Mouse (Mus musculus) heart, embryonic 10.5 days (tissue): ENCODE data around the gene Olfr1080. TPM values are rescaled to one million over a fixed set of nuclear protein-coding genes. Genes with fewer than 3 reads are reported as not detected.
"Not testable (repeated sequence)": the region's sequence is repeated elsewhere in the genome, so short reads cannot be mapped to it uniquely, and the experiment has no call there.

Experiments
- DNase-seq: peaks from one replicate; pipeline ENCODE4 v3.0.0-alpha.2; 2017; ENCODE audit warnings: low spot score
- H3K27ac ChIP-seq: fragments of 300-500 bp; sonication (generic); 2 replicates; pipeline ENCODE4 v1.5.1; 2016; ENCODE audit warnings: mild to moderate bottlenecking
- H3K27me3 ChIP-seq: fragments of 300-500 bp; sonication (generic); 2 replicates; pipeline ENCODE4 v1.6.1; 2016; ENCODE audit warnings: mild to moderate bottlenecking; ENCODE audit not compliant: poor library complexity, insufficient read depth, severe bottlenecking
- H3K36me3 ChIP-seq: fragments of 300-500 bp; sonication (generic); 2 replicates; pipeline ENCODE4 v1.6.1; 2016; ENCODE audit warnings: mild to moderate bottlenecking, moderate library complexity
- H3K4me1 ChIP-seq: fragments of 300-500 bp; sonication (generic); 2 replicates; pipeline ENCODE4 v1.6.1; 2016; ENCODE audit warnings: mild to moderate bottlenecking
- H3K4me3 ChIP-seq: fragments of 300-500 bp; sonication (generic); 2 replicates; pipeline ENCODE4 v1.5.1; 2016; ENCODE audit warnings: mild to moderate bottlenecking, moderate library complexity
- H3K9me3 ChIP-seq: fragments of 300-500 bp; sonication (generic); 2 replicates; pipeline ENCODE4 v1.6.1; 2016; ENCODE audit warnings: mild to moderate bottlenecking, moderate library complexity
- WGBS: fragments of 180-500 bp; shearing (Covaris S2); methylation state at CpG from one replicate; pipeline ENCODE4 v1.1.7; 2016; 5-methylcytosine and 5-hydroxymethylcytosine counted together
- polyA plus RNA-seq: library from polyadenylated mRNA; unstranded; fragments of >200 nt; fragmentation: Nextera tagmentation; extraction: Ambion mirVana; gene quantifications from 2 replicates; pipeline ENCODE4 v1.2.1, GENCODE M21; 2016

The Olfr1080 gene
- not detected in 2 replicates for polyA plus RNA-seq

DNA sequence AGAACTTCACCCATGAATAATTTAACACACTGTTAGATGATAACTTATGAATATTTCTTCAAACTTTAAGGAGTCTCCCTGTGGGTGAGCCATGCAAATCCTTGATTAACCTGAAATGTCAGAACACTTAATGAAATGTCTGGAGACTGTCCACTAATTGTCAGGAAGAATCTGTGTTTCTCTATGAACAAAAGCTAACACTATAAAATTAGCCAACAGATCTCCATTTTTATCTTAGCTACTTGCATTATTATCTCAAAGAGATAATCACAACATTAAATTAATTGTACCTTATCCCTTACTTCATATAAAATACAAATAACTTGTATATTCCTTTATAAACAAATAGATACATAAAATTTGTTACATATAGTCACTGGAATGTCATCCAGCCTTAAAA lies at the start of gene Olfr1080:
TSS of gene Olfr1080 (minus strand) at position 101 of the 400 bp plus-strand sequence.
- not testable (repeated sequence) for H3K27me3 ChIP-seq, H3K27ac ChIP-seq, H3K9me3 ChIP-seq, H3K4me3 ChIP-seq, DNase-seq, H3K36me3 ChIP-seq, H3K4me1 ChIP-seq

GRCm38 (mm10) chr2:86598866-86599265 lies 40.8 kb upstream of the Olfr1080 start, which contains the start of gene Olfr1082:
Gene Olfr1082, minus strand, starts transcription at chr2:86598966.
- not testable (repeated sequence) for H3K9me3 ChIP-seq, H3K27me3 ChIP-seq, H3K4me3 ChIP-seq, DNase-seq, H3K27ac ChIP-seq, H3K36me3 ChIP-seq, H3K4me1 ChIP-seq
- 46% methylated on average over 1 of the region's 1 CpGs for WGBS

DNA sequence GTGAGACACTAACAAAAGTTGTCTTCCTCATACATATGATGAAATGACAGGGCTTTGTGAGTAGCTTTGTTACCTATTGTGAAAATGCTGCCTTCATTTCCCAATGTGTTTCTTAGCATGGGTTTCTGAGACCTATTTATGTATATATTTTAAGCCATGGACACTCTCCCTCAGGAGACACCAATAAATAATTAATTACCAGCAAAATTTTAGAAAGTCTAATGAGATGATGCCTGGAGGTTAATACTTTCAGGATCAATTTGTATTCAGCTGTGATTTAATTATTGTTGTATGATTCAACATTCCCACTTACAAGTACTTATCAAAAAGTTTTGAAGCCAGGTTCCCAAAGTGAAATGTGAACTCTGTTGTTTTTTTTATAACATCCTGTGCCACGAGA lies 15.7 kb downstream of the Olfr1080 start, which contains the start of gene Olfr1079:
TSS of gene Olfr1079 (minus strand) at position 101 of the 400 bp plus-strand sequence.
- Histone ChIP-seq H3K9me3 (no peaks in the 10 kb centered on the region), H3K4me1 (no peaks in the 10 kb centered on the region), H3K36me3 (no peaks in the 10 kb centered on the region), H3K4me3 (no peak within 1 kb of the TSS), H3K27ac (no peak within 1 kb of the TSS), H3K27me3 (no peaks in the 10 kb centered on the region)
- DNase-seq = no peak
- WGBS = 67% methylated on average over 1 of the region's 1 CpGs

DNA sequence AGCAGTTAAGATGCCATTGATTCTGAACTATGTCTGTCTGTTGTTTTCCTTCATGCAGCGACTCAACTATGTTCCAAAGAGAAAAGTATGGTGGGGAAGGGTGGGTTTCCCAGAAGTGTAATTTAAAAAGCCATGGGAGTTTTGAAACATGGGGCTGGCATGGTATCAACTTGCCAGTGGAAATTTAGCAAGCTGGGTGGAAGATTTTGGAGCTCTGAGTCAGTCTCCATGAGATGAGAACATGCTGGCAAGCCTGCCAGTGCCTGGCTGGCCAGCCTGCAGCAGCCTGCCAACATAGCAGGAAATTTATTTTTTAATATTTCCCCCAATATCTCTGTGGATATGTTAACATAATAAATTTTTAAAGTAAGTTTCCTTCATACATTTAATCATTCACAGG lies 27.0 kb downstream of the Olfr1080 start:
- Histone ChIP-seq H3K9me3 (no peaks in the 10 kb centered on the region), H3K4me1 (no peaks in the 10 kb centered on the region), H3K4me3 (no peak overlapping the region), H3K36me3 (no peaks in the 10 kb centered on the region), H3K27me3 (no peaks in the 10 kb centered on the region), H3K27ac (no peak overlapping the region)
- DNase-seq = no peak
- WGBS = 71% methylated on average over 1 of the region's 1 CpGs

DNA sequence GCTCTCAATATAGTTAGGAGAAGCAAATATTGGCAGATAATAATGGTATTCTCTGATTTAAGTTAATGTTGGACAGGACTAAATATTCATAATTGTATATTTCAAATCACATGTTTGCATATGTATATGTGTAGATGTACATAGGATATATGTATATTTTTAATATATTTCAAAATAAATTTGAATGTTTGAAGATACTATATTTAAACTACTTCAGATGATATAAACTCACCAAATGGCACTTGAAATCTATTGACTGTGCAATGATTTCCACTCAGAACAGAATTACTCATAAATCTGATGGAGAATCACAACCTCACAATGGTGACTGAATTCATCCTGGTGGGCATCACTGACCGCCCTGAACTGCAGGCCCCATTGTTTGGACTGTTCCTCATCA lies 49.9 kb downstream of the Olfr1080 start, which contains the start of gene Olfr1076:
TSS of gene Olfr1076 (plus strand) at position 301 of the 400 bp plus-strand sequence.
- Histone ChIP-seq H3K4me1 (no peaks in the 10 kb centered on the region), H3K9me3 (no peaks in the 10 kb centered on the region), H3K36me3 (no peaks in the 10 kb centered on the region), H3K27me3 (no peaks in the 10 kb centered on the region), H3K4me3 (no peak within 1 kb of the TSS), H3K27ac (no peak within 1 kb of the TSS)
- WGBS = 79% methylated on average over 1 of the region's 1 CpGs
- no peak for DNase-seq

Other genes starting within 250 kb of the Olfr1080 start
- not detected in 2 replicates for gene Olfr1053, start 243.0 kb downstream of the Olfr1080 start, polyA plus RNA-seq
- not detected in 2 replicates for gene Olfr1054, start 222.8 kb downstream of the Olfr1080 start, polyA plus RNA-seq
- gene Olfr1055, start 208.0 kb downstream of the Olfr1080 start, polyA plus RNA-seq = not detected in 2 replicates
- gene Olfr1056, start 195.8 kb downstream of the Olfr1080 start, polyA plus RNA-seq = not detected in 2 replicates
- not detected in 2 replicates for gene Olfr1057, start 179.8 kb downstream of the Olfr1080 start, polyA plus RNA-seq
- not detected in 2 replicates for gene Olfr1058, start 169.7 kb downstream of the Olfr1080 start, polyA plus RNA-seq
- not detected in 2 replicates for gene Olfr1061, start 144.2 kb downstream of the Olfr1080 start, polyA plus RNA-seq
- not detected in 2 replicates for gene Olfr1062, start 131.5 kb downstream of the Olfr1080 start, polyA plus RNA-seq
- gene Olfr1065, start 107.6 kb downstream of the Olfr1080 start, polyA plus RNA-seq = not detected in 2 replicates
- gene Olfr1066, start 102.0 kb downstream of the Olfr1080 start, polyA plus RNA-seq = not detected in 2 replicates
- not detected in 2 replicates for gene Olfr228, start 70.8 kb downstream of the Olfr1080 start, polyA plus RNA-seq
- gene Olfr1076, start 49.8 kb downstream of the Olfr1080 start, polyA plus RNA-seq = not detected in 2 replicates
- gene Olfr1079, start 15.8 kb downstream of the Olfr1080 start, polyA plus RNA-seq = not detected in 2 replicates
- not detected in 2 replicates for gene Olfr1082, start 40.7 kb upstream of the Olfr1080 start, polyA plus RNA-seq
- gene Olfr1084, start 81.5 kb upstream of the Olfr1080 start, polyA plus RNA-seq = not detected in 2 replicates
- gene Olfr1085, start 103.8 kb upstream of the Olfr1080 start, polyA plus RNA-seq = not detected in 2 replicates
- not detected in 2 replicates for gene Olfr1086, start 121.9 kb upstream of the Olfr1080 start, polyA plus RNA-seq
- not detected in 2 replicates for gene Olfr1087, start 140.2 kb upstream of the Olfr1080 start, polyA plus RNA-seq
- not detected in 2 replicates for gene Olfr1089, start 175.5 kb upstream of the Olfr1080 start, polyA plus RNA-seq
- not detected in 2 replicates for gene Olfr1090, start 200.8 kb upstream of the Olfr1080 start, polyA plus RNA-seq
- gene Olfr1093, start 224.2 kb upstream of the Olfr1080 start, polyA plus RNA-seq = not detected in 2 replicates